Mouse (Mus musculus): Measurements from ENCODE around the gene Rnaseh1. TPM values are rescaled to one million over a fixed set of nuclear protein-coding genes. Genes with fewer than 3 reads are reported as not detected.

The Rnaseh1 gene
- polyA plus RNA-seq, 1 experiment from 2014 or later = 29.6 TPM

GRCm38 (mm10) chr12:28675121-28675924 is 25.9 kb downstream of the Rnaseh1 start, which contains the start of gene Adi1:
Gene Adi1, plus strand, starts transcription at chr12:28675231.
- Histone ChIP-seq H3K9ac (peak within 1 kb of the TSS; percentile 69), H3K4me1 (peaks cover 9% of the 10 kb centered on the region), H3K27ac (peak within 1 kb of the TSS; percentile 86), H3K36me3 (ENCODE audit: poor library complexity, severe bottlenecking) (0 out of 2 replicates have a peak, but pooled peaks cover 3% of the 10 kb centered on the region), H3K4me2 (peak within 1 kb of the TSS; percentile 57), H3K9me3 (replicated peaks) (no peaks in the 10 kb centered on the region), H3K4me3 (peak within 1 kb of the TSS; percentile 50), H3K27me3 (no peaks in the 10 kb centered on the region)
- 3% methylated on average over 52 of the region's 53 CpGs for WGBS
- peak; percentile 98 for ATAC-seq

DNA sequence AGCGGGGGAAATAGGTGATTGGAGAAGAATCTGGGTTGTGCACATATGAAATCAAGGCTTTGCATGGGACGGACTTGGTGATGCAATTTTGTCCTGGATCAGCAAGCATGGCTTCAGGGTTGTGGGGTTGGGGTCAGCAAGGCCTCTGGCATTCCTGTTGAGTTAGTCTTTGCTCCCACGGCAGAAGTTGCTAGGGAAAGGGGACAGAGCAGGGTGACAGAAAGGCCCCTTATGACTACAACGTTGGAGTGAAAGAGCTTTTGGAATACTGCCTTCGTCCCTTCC is 26.5 kb downstream of the Rnaseh1 start:
- ATAC-seq = no peak

DNA sequence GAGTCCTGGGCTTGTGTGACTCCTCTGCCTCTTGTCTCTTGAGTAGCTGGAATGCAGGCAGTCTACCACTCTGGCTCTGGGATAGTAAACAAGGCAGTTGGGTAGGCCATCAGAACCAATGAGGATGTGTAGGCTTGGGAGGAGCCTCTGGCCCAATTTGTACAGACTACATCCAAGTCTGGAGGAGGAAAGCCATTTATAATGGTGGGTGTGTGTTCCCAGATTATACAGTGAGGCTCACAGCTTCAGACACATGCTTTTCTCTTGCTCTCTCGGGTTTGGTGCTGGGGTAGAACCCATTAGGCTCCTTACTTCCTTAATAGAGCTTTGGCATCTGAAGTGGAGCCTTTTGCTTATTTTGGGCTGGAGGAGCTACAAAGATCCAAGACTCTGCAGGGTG is 35.3 kb downstream of the Rnaseh1 start:
- 69% methylated on average over 1 of the region's 1 CpGs for WGBS
- no peaks in the 10 kb centered on the region for H3K9me3 ChIP-seq (replicated peaks)
- ATAC-seq = no peak
- H3K36me3 ChIP-seq (ENCODE audit: poor library complexity, severe bottlenecking) = peaks cover 17% of the 10 kb centered on the region; the same call in 1 of the 2 replicates
- H3K4me1 ChIP-seq = no peaks in the 10 kb centered on the region
- H3K4me3 ChIP-seq = no peak overlapping the region
- H3K9ac ChIP-seq = no peak overlapping the region
- H3K27me3 ChIP-seq = no peaks in the 10 kb centered on the region
- no peak overlapping the region for H3K4me2 ChIP-seq
- no peak overlapping the region for H3K27ac ChIP-seq

More for the DNA sequence above, 26.5 kb downstream of the Rnaseh1 start:
- Histone ChIP-seq H3K4me2 (peak overlapping the region; percentile 57), H3K4me1 (peaks cover 9% of the 10 kb centered on the region), H3K27me3 (no peaks in the 10 kb centered on the region), H3K9ac (peak overlapping the region; percentile 69), H3K4me3 (peak overlapping the region; percentile 50), H3K9me3 (replicated peaks) (no peaks in the 10 kb centered on the region), H3K27ac (peak overlapping the region; percentile 86), H3K36me3 (ENCODE audit: poor library complexity, severe bottlenecking) (0 out of 2 replicates have a peak, but pooled peaks cover 3% of the 10 kb centered on the region)
- WGBS = 74% methylated on average over 5 of the region's 5 CpGs

DNA sequence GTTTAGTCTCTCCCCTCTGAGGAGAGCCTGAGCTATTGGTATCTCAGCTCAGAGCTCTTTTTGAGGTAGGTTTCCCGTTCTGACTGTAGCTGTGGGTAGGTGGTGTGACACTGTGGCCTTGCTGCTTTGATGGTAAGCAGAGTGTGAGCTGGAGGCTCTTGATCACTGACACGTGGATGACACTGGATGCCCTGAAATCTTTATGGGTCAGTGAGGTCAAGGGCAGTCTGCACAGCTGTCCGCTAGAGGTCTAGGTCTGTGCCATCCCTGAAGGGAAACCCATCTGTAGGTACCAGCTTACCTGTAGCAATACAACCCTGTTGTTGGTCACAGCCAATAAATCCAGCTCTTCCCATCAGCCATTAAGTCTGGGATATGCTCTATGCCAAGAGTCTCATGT is 36.4 kb downstream of the Rnaseh1 start:
- Histone ChIP-seq H3K27ac (no peak overlapping the region), H3K9me3 (replicated peaks) (no peaks in the 10 kb centered on the region), H3K4me1 (no peaks in the 10 kb centered on the region), H3K9ac (no peak overlapping the region), H3K27me3 (no peaks in the 10 kb centered on the region), H3K4me3 (no peak overlapping the region), H3K36me3 (ENCODE audit: poor library complexity, severe bottlenecking) (peaks cover 27% of the 10 kb centered on the region), H3K4me2 (no peak overlapping the region)
- no peak for ATAC-seq
- 82% methylated on average over 3 of the region's 3 CpGs for WGBS

DNA sequence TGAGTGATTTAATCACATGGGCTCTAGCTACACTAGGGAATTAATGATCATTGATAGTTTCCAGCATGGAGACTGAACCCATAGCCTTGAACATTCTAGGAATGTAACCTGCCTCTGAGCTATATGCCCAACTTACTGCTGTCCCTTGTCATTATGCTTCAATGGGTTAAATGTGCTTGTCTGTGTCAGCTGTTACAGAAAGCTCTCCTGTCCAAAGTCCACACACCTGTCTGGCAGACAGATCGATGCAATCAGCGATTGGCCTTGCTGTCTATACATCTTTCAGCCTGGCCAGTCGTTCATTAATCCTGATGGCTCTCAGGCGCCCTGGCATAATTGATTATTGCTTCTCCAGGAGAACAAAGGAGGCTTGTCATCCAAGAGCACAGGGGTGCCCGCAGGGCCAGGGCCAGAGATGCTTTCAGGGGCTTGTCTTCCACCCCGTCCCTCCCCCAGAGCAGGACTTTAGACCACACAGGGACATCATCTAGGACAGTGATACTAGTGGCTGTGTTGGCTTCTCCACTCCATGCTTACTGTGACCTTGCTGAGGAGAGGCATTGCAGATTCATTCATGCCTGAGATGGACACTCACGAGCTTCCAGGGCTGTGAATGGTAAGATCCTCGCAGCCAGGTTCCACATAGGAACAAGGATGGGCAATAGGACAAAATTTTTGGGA is 36.9 kb downstream of the Rnaseh1 start:
- 67% methylated on average over 8 of the region's 8 CpGs for WGBS
- no peak overlapping the region for H3K4me3 ChIP-seq
- H3K9ac ChIP-seq = no peak overlapping the region
- no peaks in the 10 kb centered on the region for H3K9me3 ChIP-seq (replicated peaks)
- no peak overlapping the region for H3K4me2 ChIP-seq
- H3K36me3 ChIP-seq (ENCODE audit: poor library complexity, severe bottlenecking) = peaks cover 32% of the 10 kb centered on the region
- no peak for ATAC-seq
- no peak overlapping the region for H3K27ac ChIP-seq
- H3K4me1 ChIP-seq = no peaks in the 10 kb centered on the region
- H3K27me3 ChIP-seq = no peaks in the 10 kb centered on the region

DNA sequence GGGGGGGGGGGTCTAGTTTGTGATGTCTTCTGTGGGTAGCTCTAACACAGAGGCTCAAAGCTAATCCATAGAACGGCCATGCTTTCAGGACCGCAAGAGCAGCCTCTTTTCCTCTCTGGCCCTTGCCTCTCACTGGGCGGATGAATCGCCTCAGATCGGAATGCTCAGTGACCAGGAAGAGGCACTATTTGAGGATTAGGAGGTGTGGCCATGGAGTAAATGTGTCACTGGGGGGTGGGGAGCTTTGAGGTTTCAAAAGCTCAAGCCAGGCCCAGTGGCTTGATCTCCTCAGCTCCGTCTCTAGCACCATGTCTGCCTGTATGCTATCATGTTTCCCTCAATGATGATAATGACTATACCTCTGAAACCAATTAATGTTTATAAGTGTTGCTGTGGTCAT is 39.6 kb downstream of the Rnaseh1 start:
- WGBS = 66% methylated on average over 6 of the region's 6 CpGs
- H3K36me3 ChIP-seq (ENCODE audit: poor library complexity, severe bottlenecking) = peaks cover 35% of the 10 kb centered on the region
- H3K4me2 ChIP-seq = no peak overlapping the region
- no peaks in the 10 kb centered on the region for H3K9me3 ChIP-seq (replicated peaks)
- H3K27me3 ChIP-seq = no peaks in the 10 kb centered on the region
- no peaks in the 10 kb centered on the region for H3K4me1 ChIP-seq
- no peak for ATAC-seq
- H3K27ac ChIP-seq = no peak overlapping the region
- H3K4me3 ChIP-seq = no peak overlapping the region
- H3K9ac ChIP-seq = no peak overlapping the region

DNA sequence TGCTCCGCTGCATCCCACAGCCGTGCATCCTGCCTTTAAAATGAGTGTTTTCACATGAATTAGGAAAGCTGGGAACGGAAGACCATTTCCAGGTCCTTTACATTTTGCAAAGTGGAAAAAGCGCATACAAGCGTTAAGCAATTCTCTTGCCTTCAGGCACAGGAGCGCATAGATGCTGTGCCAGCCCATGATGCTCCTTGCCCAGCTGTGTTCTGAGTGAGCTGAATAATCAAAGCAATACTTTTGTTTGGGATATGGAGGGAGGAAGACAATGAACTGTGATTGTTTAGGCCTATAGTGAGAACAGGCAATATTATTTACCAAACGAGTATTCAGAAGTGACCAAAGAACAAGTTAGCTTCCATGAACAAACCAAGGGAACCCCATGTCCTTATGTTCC is 41.3 kb downstream of the Rnaseh1 start:
- no peak overlapping the region for H3K27ac ChIP-seq
- no peak overlapping the region for H3K9ac ChIP-seq
- H3K4me1 ChIP-seq = no peaks in the 10 kb centered on the region
- H3K9me3 ChIP-seq (replicated peaks) = no peaks in the 10 kb centered on the region
- H3K4me2 ChIP-seq = no peak overlapping the region
- no peak overlapping the region for H3K4me3 ChIP-seq
- H3K27me3 ChIP-seq = no peaks in the 10 kb centered on the region
- 94% methylated on average over 7 of the region's 7 CpGs for WGBS
- no peak for ATAC-seq
- peaks cover 42% of the 10 kb centered on the region for H3K36me3 ChIP-seq (ENCODE audit: poor library complexity, severe bottlenecking)

GRCm38 (mm10) chr12:28693738-28694137 is 44.3 kb downstream of the Rnaseh1 start:
- no peaks in the 10 kb centered on the region for H3K9me3 ChIP-seq (replicated peaks)
- no peaks in the 10 kb centered on the region for H3K27me3 ChIP-seq
- no peak overlapping the region for H3K27ac ChIP-seq
- peaks cover 54% of the 10 kb centered on the region for H3K36me3 ChIP-seq (ENCODE audit: poor library complexity, severe bottlenecking)
- WGBS = 87% methylated on average over 3 of the region's 3 CpGs
- no peak for ATAC-seq
- H3K9ac ChIP-seq = no peak overlapping the region
- peaks cover 4% of the 10 kb centered on the region; the same call in 1 of the 2 replicates for H3K4me1 ChIP-seq
- no peak overlapping the region for H3K4me2 ChIP-seq
- H3K4me3 ChIP-seq = no peak overlapping the region

GRCm38 (mm10) chr12:28694231-28694630 is 44.8 kb downstream of the Rnaseh1 start:
- H3K9ac ChIP-seq = no peak overlapping the region
- H3K27me3 ChIP-seq = no peaks in the 10 kb centered on the region
- no peak overlapping the region for H3K27ac ChIP-seq
- WGBS = 95% methylated on average over 2 of the region's 2 CpGs
- no peak overlapping the region for H3K4me3 ChIP-seq
- peaks cover 7% of the 10 kb centered on the region for H3K4me1 ChIP-seq
- peaks cover 49% of the 10 kb centered on the region for H3K36me3 ChIP-seq (ENCODE audit: poor library complexity, severe bottlenecking)
- no peak overlapping the region for H3K4me2 ChIP-seq
- no peaks in the 10 kb centered on the region for H3K9me3 ChIP-seq (replicated peaks)
- ATAC-seq = no peak

DNA sequence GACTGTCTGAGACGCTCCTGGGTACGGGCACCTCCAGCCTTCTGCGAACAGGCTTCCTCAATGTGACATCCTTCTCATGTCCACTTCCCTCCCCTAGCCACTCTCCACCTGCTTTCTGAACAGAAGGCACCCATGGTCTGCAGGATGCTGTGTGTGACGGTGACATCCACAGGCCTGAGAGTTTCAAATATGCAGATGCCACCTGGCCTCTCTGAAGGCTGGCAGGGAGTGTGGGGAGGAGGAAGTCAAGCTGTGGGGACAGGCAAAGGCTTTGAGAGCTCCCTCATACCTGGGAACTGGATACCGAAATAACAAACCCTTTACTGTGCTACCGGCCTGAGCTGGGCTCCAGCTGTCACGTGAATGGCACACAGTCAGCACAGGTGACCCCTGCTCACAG is 45.4 kb downstream of the Rnaseh1 start:
- H3K36me3 ChIP-seq (ENCODE audit: poor library complexity, severe bottlenecking) = peaks cover 44% of the 10 kb centered on the region
- H3K27me3 ChIP-seq = no peaks in the 10 kb centered on the region
- no peak overlapping the region for H3K9ac ChIP-seq
- no peak overlapping the region for H3K4me3 ChIP-seq
- no peak overlapping the region for H3K4me2 ChIP-seq
- WGBS = 92% methylated on average over 7 of the region's 7 CpGs
- H3K27ac ChIP-seq = no peak overlapping the region
- no peak for ATAC-seq
- no peaks in the 10 kb centered on the region for H3K9me3 ChIP-seq (replicated peaks)
- H3K4me1 ChIP-seq = peaks cover 11% of the 10 kb centered on the region

DNA sequence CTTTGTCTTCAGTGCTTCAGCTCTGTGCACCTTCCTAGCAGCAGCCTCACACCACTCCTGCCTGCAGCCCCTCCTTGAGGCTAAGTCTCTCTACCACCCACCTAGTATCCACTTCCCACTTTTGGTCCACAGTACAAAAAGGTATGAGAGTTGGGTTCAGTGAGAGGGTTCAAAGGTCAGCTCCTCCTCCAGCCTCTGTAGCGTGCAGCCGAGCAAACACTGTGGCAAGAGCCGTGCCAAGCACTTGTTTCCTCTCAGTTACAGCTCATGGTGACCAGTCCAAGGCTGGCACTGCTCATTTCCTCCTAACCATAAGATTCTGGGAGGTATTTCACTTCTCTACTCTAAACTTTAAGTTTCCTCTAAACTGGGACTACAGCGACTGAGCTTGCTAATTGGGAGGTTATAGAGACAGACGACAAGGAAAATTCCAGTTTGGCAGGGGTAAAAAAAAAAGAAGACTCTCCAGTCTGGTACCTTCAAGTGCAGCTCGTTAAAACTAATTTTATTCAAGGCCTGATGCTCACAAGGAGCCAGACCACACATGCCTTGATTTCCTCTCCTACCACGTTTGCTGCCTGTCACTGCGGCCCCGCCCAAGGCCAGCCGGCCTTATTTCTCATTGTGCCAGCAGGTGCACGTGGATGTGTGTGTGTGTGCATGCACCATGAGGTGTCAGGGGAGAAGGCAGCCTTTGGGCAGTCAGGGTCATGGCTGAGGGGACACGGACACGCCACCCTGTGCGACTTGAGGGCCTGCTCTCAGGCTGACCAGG is 48.6 kb downstream of the Rnaseh1 start:
- Histone ChIP-seq H3K9me3 (replicated peaks) (no peaks in the 10 kb centered on the region), H3K4me1 (peaks cover 33% of the 10 kb centered on the region), H3K36me3 (ENCODE audit: poor library complexity, severe bottlenecking) (peaks cover 21% of the 10 kb centered on the region; the same call in 1 of the 2 replicates), H3K27me3 (no peaks in the 10 kb centered on the region), H3K4me3 (no peak overlapping the region), H3K27ac (no peak overlapping the region), H3K9ac (peak overlapping the region; percentile 16; the same call in 1 of the 2 replicates), H3K4me2 (no peak overlapping the region)
- WGBS = 52% methylated on average over 14 of the region's 14 CpGs
- ATAC-seq = no peak

DNA sequence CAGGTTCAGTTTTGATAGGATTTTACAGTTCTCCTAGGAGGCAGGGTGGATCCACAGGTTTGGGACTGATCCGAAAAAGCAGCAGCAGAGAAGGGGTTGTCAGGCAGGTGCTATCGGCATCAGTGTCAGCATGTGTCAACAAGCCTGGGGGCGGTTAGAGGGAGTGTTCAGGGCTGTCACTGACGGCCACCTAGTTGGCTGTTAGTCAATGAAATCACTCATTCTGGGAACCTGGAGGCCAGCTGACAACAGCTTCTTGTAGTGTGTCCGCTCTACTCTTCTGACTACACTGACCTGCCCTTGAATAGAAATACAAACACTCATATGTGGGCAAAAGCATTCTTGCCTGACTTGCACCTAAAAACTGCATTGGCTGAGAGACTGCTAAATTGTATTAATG is 49.7 kb downstream of the Rnaseh1 start:
- Histone ChIP-seq H3K4me2 (no peak overlapping the region), H3K36me3 (ENCODE audit: poor library complexity, severe bottlenecking) (peaks cover 21% of the 10 kb centered on the region; the same call in 1 of the 2 replicates), H3K27me3 (no peaks in the 10 kb centered on the region), H3K9me3 (replicated peaks) (no peaks in the 10 kb centered on the region), H3K27ac (peak overlapping the region; percentile 57), H3K4me3 (no peak overlapping the region), H3K9ac (0 out of 2 replicates have a peak overlapping the region, but pooled peaks have one; percentile 16), H3K4me1 (peaks cover 33% of the 10 kb centered on the region)
- ATAC-seq = no peak
- WGBS = 75% methylated on average over 5 of the region's 5 CpGs
